Mouse (Mus musculus): ENCODE measurements at regions not wholly inside any gene's neighbourhood (a gene's known extent, or its start where the extent isn't known, plus 50 kb on each side); places are given as distances from the start of the nearest gene placed in this dataset.

GRCm38 (mm10) chr5:53370272-53370671 is 95.7 kb upstream of the Rbpj start:
- no peak for TF ChIP-seq GATA1 (IDR thresholded peaks at IDR 0.05; ENCODE audit: borderline replicate concordance, low read length)
- no peak for TF ChIP-seq CTCF (IDR thresholded peaks at IDR 0.05; ENCODE audit: low read depth, low read length)
- no peak for TF ChIP-seq TAL1 (conservative IDR thresholded peaks at IDR 0.05; ENCODE audit: low read depth, low read length)
- no peak for TF ChIP-seq GATA2 (IDR thresholded peaks at IDR 0.05; ENCODE audit: borderline replicate concordance, low read depth, low read length)
- TF ChIP-seq POLR2AphosphoS5 (IDR thresholded peaks at IDR 0.05; ENCODE audit: insufficient replicate concordance, low read depth, low read length): no peak

All from G1E (cell line).